Mouse (Mus musculus): ENCODE results near the gene Sugp2. TPM values are rescaled to one million over a fixed set of nuclear protein-coding genes. Genes with fewer than 3 reads are reported as not detected.

The Sugp2 gene
- total and polyA plus RNA-seq, 3 experiments: 10.0 to 23.6 (median 20.1) TPM

DNA sequence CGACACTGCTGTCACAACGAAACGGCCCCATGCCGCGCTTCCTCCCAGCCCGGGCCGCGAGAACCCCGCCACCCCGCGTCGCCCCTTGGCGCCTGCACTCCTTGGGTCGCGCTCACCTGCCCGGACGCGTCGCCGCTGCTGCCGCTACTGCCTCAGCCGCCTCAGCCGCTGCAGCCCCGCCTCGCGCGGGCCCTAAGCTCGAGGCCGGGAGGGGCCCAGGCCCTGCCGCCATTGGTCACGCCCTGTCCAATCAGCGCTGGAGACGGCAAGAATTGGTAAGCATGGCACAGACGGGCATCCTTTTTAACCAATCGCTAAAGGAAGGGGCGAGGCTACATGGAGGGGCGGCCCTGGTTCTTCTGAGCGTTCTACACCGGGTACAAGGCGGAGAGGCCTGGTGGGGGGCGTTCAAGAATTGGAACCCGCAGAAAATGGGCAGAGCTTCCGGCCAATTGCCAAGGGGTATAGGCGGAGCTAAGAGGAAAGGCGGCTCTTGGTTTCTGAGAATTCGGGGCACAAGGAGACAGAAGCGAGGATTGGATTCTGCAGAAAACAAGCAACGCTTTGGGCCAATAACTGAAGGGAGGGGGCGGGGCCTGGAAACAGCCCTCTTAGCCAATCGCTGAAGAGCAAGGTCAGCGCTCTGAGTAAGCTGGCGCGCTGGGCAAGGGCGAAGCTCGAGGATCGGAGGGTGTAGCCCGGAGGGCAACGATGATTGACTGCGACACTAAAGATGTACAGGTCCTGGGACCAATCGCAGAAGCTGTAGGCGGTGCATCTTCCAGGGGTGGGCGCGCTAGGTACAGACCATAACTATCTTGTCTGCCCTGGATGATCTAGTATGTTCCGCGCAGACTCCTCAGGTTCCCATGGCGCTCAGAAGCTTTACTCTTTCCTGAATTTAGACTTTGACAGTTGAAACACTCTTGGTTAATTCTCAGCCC is 21.6 kb upstream of the Sugp2 start, which contains the start of gene Slc25a42:
Gene Slc25a42, minus strand, starts transcription at position 194 of the 944 bp plus-strand sequence.
- H3K27ac ChIP-seq (ENCODE audit: insufficient read depth, low read depth): peak within 1 kb of the TSS; percentile 61
- peak within 1 kb of the TSS; percentile 82 for H3K4me2 ChIP-seq (ENCODE audit: insufficient read depth, low read depth, poor library complexity, severe bottlenecking)
- peak within 1 kb of the TSS; percentile 75 for H3K9ac ChIP-seq (ENCODE audit: insufficient read depth, low read depth)
- no peaks in the 10 kb centered on the region for H3K27me3 ChIP-seq (replicated peaks)
- H3K79me2 ChIP-seq (replicated peaks; ENCODE audit: control insufficient read depth, extremely low read depth, insufficient read depth, poor library complexity, severe bottlenecking): no peaks in the 10 kb centered on the region
- peak within 1 kb of the TSS; percentile 67 to 87 (median 72) for H3K4me3 ChIP-seq (replicated peaks in 1 of 3; ENCODE audit: low read depth in 2 of 3, low read length in 2 of 3, poor library complexity in 1 of 3)
- H3K9me3 ChIP-seq (replicated peaks; ENCODE audit: low read length): no peaks in the 10 kb centered on the region
- in situ Hi-C loops (cut with MboI; ENCODE audit: low pct_ligation_motif_present, low pct_unique_long_range_greater_than_20kb, low sequenced_read_pairs): loop anchor here (5.0 kb wide), 1 partner anchor 40 kb away; the partner anchor contains the start of gene Tmem161a
- DNase-seq (ENCODE audit: extremely low read depth): peak; percentile 99
- peaks cover 18 to 49% of the 10 kb centered on the region in 2 experiments for H3K4me1 ChIP-seq (ENCODE audit: control insufficient read depth in 1 of 2, insufficient read depth in 2 of 2)
- no peaks in the 10 kb centered on the region for H3K36me3 ChIP-seq (replicated peaks in 1 of 2; ENCODE audit: control insufficient read depth in 1 of 2, insufficient read depth in 1 of 2, low read length in 1 of 2)
- dilution Hi-C loops (cut with MboI; ENCODE audit: extremely low pct_ligation_motif_present, extremely low pct_unique_long_range_greater_than_20kb, low sequenced_read_pairs): no loop called here
- TF ChIP-seq TCF12 (IDR thresholded peaks at IDR 0.05; ENCODE audit: low read depth, low read length) (peak; percentile 80), JUND (conservative IDR thresholded peaks at IDR 0.05; ENCODE audit: low read depth, low read length) (no peak), SIN3A (IDR thresholded peaks at IDR 0.05; ENCODE audit: low read length) (peak; percentile 82), JUN (IDR thresholded peaks at IDR 0.05; ENCODE audit: insufficient read depth, low read depth, low read length) (no peak; the same call in 1 of the 2 replicates), ZKSCAN1 (IDR thresholded peaks at IDR 0.05; ENCODE audit: borderline replicate concordance, low read depth, low read length) (no peak), RAD21 (IDR thresholded peaks at IDR 0.05; ENCODE audit: low read depth, low read length) (no peak; the same call in none of the 2 replicates), TBP (conservative IDR thresholded peaks at IDR 0.05; ENCODE audit: low read depth, low read length) (peak; percentile 75; the same call in 1 of the 2 replicates), ZNF384 (IDR thresholded peaks at IDR 0.05; ENCODE audit: low read depth, low read length) (no peak), SMC3 (IDR thresholded peaks at IDR 0.05; ENCODE audit: low read depth, low read length) (no peak), EP300 (IDR thresholded peaks at IDR 0.05; ENCODE audit: low read length) (no peak), ELF1 (IDR thresholded peaks at IDR 0.05; ENCODE audit: low read depth, low read length) (0 out of 2 replicates have a peak, but pooled peaks have one; percentile 45), NRF1 (IDR thresholded peaks at IDR 0.05; ENCODE audit: low read depth, low read length) (peak; percentile 70), MAFK (IDR thresholded peaks at IDR 0.05; ENCODE audit: insufficient replicate concordance, low read length) (0 out of 2 replicates have a peak, but pooled peaks have one; percentile 20), HCFC1 (IDR thresholded peaks at IDR 0.05; ENCODE audit: low read depth, low read length) (no peak; the same call in none of the 2 replicates), MAX (IDR thresholded peaks at IDR 0.05; ENCODE audit: low read length) (peak; percentile 82; the same call in 1 of the 2 replicates), KAT2A (IDR thresholded peaks at IDR 0.05; ENCODE audit: insufficient replicate concordance, low read length) (peak; percentile 36; the same call in 1 of the 2 replicates), USF1 (IDR thresholded peaks at IDR 0.05; ENCODE audit: low read depth, low read length) (no peak), MAZ (IDR thresholded peaks at IDR 0.05; ENCODE audit: low read depth, low read length) (peak; percentile 90; the same call in 1 of the 2 replicates), POLR2AphosphoS2 (IDR thresholded peaks at IDR 0.05; ENCODE audit: low read depth, low read length) (no peak), BHLHE40 (IDR thresholded peaks at IDR 0.05; ENCODE audit: low read depth, low read length) (0 out of 2 replicates have a peak, but pooled peaks have one; percentile 21), MYC (IDR thresholded peaks at IDR 0.05; ENCODE audit: low read depth, low read length) (peak; percentile 18; the same call in 1 of the 2 replicates), MEF2A (IDR thresholded peaks at IDR 0.05; ENCODE audit: borderline replicate concordance, low read depth, low read length) (no peak), E2F4 (IDR thresholded peaks at IDR 0.05; ENCODE audit: insufficient replicate concordance, low read depth, low read length) (0 out of 2 replicates have a peak, but pooled peaks have one; percentile 70), CHD2 (IDR thresholded peaks at IDR 0.05; ENCODE audit: low read length) (peak; percentile 94), RCOR1 (conservative IDR thresholded peaks at IDR 0.05; ENCODE audit: low read depth, low read length) (no peak), ZC3H11A (IDR thresholded peaks at IDR 0.05; ENCODE audit: low read depth, low read length) (no peak), POLR2A (IDR thresholded peaks at IDR 0.05; ENCODE audit: low read depth, low read length) (peak; percentile 71), PAX5 (IDR thresholded peaks at IDR 0.05; ENCODE audit: low read length) (no peak), IRF4 (IDR thresholded peaks at IDR 0.05; ENCODE audit: low read depth, low read length) (peak; percentile 28; the same call in 1 of the 2 replicates), UBTF (IDR thresholded peaks at IDR 0.05; ENCODE audit: low read depth, low read length) (peak; percentile 85; the same call in 1 of the 2 replicates), MXI1 (IDR thresholded peaks at IDR 0.05; ENCODE audit: low read depth, low read length) (peak; percentile 68; the same call in 1 of the 2 replicates), GABPA (IDR thresholded peaks at IDR 0.05; ENCODE audit: insufficient replicate concordance, low read depth, low read length) (no peak), NELFE (IDR thresholded peaks at IDR 0.05; ENCODE audit: low read depth, low read length) (peak; percentile 73), CTCF (conservative IDR thresholded peaks at IDR 0.05 in 1 of 2, IDR thresholded peaks at IDR 0.05 in 1 of 2; ENCODE audit: low read depth in 2 of 2, low read length in 2 of 2) (no peak), ZMIZ1 (IDR thresholded peaks at IDR 0.05; ENCODE audit: low read depth, low read length) (peak; percentile 54; the same call in 1 of the 2 replicates), USF2 (conservative IDR thresholded peaks at IDR 0.05; ENCODE audit: low read depth, low read length) (no peak)

Data from CH12.LX (cell line).